Mouse (Mus musculus): ENCODE results near the gene Triobp.

- TF ChIP-seq POLR2A (IDR thresholded peaks at IDR 0.05; ENCODE audit: insufficient read depth, low read depth, low read length) (no peak), CTCF (IDR thresholded peaks at IDR 0.05) (no peak)
Measured at GRCm38 (mm10) chr15:78930192-78930706, 17.3 kb upstream of the Triobp start.
